Mouse (Mus musculus): ENCODE results near the gene BC004004.

BC004004 gene

GRCm38 (mm10) chr17:29321765-29322602 is 53.4 kb downstream of the BC004004 start:
- no peak for DNase-seq (ENCODE audit: low spot score in 2 of 2)

DNA sequence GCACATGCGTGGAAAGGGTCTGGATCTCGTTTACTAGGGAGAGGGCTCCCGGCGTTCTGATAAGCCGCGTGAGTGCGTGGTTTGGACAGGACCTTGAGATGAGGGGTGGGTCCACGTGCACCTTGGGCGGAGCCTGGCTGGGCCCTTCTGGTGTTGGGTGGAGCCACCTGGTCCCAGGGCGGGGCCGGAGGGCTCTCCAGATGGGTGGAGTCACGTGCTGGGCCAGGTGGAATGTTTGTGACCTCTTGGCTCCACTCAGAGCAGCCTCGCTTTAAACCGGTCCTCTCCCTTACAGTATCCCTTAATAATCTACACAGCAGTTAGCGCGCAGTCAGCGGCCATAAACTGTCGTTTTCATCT is 54.0 kb downstream of the BC004004 start:
- DNase-seq (ENCODE audit: low spot score in 2 of 2), result no peak

- no peak for DNase-seq (ENCODE audit: low spot score in 2 of 2)
These were observed 55.0 kb downstream of the BC004004 start for GRCm38 (mm10) chr17:29323625-29324024.

DNA sequence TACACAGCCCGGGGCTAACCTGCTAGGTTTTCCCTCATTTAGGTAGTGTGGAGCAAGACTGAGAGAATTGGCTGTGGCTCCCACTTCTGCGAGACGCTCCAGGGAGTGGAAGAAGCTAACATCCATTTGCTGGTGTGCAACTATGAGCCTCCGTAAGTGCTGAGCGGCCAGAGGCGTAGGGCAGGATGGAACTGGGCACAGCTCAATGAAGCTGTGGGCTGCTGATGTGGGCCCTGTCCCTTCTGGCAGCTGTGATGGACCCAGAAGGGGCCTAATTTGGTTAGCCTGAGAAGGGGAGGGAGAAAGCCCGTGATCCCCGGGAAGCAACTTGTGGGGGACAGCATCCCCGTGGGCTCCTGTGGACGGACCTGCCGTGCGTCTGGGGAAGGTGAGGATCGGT is 57.2 kb downstream of the BC004004 start:
- DNase-seq (ENCODE audit: low spot score in 2 of 2), result no peak

DNA sequence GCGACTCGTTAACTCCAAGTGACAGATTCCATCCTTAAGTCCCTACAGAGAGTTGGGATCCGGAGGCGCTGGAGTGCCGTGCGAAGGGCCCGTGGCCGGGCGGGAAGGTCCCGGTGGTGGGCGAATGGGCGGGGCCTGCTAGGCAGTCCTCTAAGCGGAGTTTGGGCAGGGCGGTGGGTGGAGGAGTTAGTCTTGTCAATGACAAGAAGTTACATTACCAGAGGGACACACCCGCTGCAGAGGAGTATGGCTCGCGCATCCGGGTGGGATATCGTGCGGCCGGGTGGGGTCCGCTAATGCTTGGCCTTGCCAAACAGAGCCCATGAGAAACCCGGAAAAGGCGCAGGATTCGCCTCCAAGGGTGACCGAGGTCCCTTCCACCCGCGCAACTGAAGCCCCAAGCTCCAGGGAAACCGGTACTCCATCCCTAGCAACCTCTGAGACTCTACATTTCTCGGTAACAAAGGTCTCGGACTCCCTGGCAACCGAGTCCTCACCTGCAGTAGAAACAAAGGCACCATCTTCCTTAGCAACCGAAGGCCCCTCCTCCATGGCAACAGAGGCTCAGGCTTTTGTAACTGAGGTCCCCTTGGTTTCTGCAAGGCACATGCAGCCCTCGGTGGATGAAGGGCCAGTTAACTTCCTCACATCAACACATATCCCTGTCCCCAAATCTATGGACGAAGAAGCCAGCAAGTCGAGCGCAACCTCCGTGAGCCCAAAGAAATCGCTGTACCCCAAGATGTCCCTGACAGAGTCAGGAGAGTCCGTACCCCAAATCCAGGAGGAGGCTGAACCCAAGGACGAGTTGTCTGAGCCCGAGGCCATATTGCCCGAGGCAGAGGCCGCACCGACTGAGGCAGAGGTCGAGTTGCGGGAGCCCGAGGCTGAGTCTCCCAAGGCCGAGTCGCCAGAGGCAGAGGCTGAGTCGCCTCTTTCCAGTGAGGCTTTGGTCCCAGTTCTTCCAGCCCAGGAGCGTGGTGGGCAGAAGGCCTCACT is 58.2 kb downstream of the BC004004 start:
- no peak for DNase-seq (ENCODE audit: low spot score in 2 of 2)

DNA sequence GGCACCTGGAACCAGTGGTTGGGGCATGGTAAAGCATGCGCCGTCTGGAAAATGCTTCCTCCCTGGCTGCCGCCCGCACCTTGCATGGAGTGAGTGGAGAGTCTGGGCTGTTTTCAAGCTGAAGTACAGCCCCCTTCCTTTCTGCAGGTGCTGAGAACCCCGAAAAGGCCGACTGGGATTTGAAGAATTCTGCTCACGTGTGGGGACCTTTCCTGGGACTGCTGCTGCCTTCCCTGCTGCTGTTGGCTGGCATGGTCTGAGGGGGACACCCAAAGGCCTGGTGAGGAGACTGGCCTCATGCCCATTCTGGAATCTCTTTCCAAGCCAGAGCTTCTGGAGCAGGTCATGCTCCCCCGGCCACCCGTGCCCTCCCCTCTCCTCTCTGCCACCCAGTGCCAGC is 59.1 kb downstream of the BC004004 start:
- DNase-seq (ENCODE audit: low spot score in 2 of 2), result no peak

DNA sequence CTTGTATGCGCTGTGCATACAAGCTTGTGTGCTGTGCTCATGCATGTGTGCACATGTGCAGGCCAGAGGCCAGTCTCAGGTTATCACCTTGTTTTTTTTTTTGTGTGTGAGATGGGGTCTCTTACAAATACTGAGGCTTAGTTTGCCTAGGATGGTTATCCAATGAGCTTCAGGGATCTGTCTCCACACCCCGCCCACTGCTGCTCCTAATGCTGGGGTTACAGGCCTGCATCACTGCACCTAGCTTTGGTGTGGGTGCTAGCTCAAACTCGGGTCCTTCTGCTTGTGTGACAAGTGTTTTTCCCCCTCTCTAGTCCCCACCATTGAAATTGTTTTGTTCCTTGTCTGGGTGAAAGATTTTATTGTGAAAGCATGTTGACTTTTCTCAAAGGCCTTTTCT is 61.6 kb downstream of the BC004004 start:
- DNase-seq (ENCODE audit: low spot score in 2 of 2), result no peak

GRCm38 (mm10) chr17:29330671-29331410 is 62.3 kb downstream of the BC004004 start:
- no peak for DNase-seq (ENCODE audit: low spot score in 2 of 2)

GRCm38 (mm10) chr17:29332186-29332685 is 63.6 kb downstream of the BC004004 start:
- no peak for DNase-seq (ENCODE audit: low spot score in 2 of 2)

- no peak for DNase-seq (ENCODE audit: low spot score in 2 of 2)
These were observed 67.8 kb downstream of the BC004004 start for GRCm38 (mm10) chr17:29336266-29336990.

DNA sequence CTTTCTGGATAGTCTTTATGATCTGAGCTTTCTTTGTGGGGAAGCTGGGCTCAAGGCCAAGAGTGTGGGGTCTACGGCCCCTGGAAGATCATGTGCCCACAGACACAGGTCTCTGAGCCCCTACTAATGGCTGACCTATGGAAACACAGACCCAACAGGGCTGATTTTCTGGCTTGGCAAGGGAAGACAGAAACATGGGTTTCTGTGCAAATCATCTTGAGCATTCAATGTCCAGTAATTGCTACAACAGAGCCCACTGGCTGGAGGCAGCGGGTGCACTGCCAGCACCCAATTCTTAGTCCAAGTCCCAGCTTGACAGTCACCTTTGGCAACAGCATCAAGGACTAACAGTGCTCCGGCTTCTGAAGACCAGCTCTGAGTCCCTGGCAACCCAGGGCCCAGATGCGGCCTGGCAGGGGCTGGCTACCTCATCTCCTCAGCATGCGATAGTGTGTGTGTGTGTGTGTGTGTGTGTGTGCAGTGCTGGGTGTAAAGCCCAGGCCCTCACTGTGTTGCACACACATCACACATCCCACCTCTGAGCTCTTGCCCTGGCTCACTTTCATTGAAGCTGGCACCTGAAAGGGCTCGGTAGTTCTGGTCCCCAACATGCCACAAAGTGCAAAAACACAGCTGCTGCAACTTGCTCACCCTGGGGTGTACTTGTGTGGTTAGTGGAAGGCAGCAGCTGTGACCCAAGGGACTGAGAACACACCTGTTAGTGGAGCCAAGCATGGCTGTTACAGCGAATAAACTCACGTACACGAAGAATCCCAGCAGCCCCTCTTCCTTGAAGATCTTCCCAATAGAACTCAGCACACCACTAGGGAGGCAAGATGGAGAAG is 69.6 kb downstream of the BC004004 start:
- DNase-seq (ENCODE audit: low spot score in 2 of 2), result no peak

- no peak for DNase-seq (ENCODE audit: low spot score in 2 of 2)
These were observed 70.7 kb downstream of the BC004004 start for GRCm38 (mm10) chr17:29339170-29339768.

DNA sequence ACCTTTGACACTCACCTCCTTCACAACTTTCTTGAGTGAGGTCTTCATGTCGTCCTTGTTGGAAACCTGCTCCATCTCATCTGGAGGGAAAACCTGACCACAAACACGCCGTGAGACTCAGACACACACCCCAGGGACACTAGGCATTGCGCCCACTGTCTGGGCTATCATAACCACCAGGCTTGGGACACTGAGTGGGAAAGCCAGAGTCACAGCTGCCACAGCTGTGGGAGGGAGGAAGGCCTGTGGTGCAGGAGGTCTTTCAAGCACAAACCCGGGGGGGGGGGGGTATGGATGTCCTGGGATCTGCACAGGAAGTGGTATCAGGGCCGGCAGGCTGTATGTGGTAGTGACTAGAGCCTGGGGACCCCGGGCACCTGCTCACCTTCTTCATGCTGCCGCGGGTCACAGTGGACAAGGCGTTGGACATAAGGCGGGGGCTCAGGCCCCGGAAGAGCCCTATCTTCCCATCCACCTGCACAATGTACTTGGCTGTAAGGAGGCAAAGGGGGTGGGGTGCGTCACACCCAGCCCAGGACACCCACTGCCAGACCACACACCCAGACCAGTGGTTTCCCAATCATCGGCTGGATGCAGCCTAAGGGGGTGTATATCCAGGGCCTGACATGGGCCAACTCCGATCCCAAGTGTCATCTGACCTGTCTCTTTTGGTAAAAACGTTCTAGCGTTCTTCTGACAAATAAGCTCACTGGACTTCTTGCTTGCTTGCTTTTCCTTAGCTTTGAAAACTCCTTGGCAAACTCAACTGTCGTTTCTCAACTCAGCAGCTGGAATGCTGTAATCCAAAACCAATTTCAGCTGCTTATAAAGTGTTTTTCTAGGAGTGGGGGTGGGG is 72.0 kb downstream of the BC004004 start:
- peak in 1 of 2 experiments; percentile 55 for DNase-seq (ENCODE audit: low spot score in 2 of 2)

DNA sequence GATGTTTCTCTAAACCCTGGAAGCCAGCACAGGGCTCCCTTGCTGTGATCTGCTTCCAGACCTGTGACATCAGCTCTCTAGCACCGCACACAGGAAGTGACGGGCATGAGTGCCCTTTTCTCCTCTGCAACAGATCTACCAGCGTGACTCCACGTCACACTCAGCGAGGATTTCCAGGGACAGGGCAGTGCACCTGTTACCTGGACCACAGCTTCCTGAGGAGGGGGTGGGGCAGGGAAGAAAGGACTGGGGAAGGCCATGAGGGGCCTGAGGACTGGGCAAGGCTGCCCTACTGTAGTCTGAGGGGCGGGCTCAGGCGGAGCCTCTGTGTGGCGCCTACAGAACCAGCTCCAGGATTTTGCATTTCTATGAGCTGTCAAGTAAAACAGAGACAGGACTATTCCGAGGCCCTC is 73.0 kb downstream of the BC004004 start:
- no peak for DNase-seq (ENCODE audit: low spot score in 2 of 2)

DNA sequence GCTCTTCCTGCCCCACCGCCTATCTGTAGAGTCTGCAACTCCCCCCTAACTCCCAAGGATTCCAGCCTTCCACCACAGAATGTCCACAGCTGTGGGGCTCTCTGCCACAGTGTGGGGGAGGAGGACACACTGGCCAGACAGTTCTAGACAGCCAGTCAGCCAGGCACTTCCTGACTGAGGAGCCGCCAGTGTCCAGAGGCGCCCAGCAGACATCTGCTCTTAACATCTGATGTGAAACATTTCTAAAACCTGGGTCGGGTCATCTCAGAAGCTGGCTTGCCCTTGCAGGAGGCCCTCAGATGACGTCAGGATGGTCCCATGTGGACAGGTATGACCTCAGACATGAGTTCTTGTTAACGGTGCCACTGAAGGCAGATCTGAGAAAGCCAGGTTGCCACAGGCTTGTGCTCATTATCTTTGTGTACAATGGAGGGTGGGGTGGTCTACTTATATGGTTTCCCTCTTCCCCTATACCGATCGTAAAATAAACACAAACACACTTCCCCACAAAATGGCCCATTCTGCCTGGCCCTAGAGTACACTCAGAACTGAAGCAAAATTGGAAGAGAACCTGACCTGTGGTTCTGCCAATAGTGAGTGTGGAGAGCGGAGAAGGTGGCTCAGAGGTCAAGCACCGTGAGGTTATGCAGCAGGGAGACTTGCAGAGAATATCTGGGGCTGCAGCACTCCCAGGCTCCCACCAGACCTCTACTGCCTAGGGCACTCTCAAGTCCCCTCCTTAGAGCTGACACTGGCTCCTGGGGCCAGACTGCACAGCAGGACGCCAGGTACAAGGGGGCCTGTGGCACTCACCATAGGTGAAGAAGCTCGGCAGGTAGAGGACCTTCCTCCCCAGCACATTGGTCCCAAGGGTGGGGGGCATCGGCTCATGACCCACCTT is 73.7 kb downstream of the BC004004 start:
- DNase-seq (ENCODE audit: low spot score in 2 of 2), result no peak

DNA sequence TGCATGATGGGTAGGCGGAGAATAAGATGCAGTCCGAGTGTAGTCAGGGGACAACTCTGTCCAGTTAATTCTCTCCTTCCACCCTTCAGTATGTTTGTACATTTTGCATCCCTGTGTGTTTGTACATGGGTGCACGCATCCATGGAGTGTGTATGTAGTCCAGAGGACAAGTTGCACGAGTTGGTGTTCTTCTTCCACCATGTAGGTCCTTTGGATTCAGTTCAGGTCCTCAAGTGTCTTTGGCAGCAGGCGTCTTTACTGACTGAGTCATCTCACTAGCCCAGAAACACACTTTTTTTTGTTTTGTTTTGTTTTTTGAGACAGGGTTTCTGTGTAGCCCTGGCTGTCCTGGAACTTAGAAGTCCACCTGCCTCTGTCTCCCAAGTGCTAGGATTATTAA is 74.7 kb downstream of the BC004004 start:
- no peak for DNase-seq (ENCODE audit: low spot score in 2 of 2)

DNA sequence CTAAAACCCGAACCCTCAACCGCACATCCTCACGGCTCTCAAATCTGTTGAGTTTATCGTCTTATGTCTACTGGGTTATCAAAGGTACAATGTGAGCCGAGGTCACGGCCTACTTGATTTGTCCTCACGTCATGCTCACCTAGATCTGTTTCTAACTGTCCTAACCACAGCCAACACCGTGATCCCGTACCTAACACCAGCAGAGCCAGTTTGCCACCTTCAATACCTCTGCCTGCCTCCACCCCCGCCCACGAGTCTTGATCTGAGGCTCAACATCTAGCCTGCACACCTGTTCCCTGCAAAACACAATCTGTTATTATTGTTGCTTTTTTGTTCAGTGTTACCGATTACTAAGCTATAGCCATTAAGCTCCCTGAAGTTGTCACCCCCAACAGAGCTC is 76.7 kb downstream of the BC004004 start:
- DNase-seq (ENCODE audit: low spot score in 2 of 2), result no peak

Measured in urinary bladder, postnatal 36 days (tissue).